Mouse (Mus musculus) kidney, adult 11 months (tissue): Measurements from ENCODE around the gene Mrfap1.

ENCODE experiments used
- DNase-seq: peaks from one replicate; pipeline ENCODE4 v3.0.0; 2022

Mrfap1 gene

GRCm38 (mm10) chr5:36778901-36779300, 17.7 kb downstream of the Mrfap1 start:
- no peak for DNase-seq

GRCm38 (mm10) chr5:36777186-36777585, 19.4 kb downstream of the Mrfap1 start:
- DNase-seq = no peak

GRCm38 (mm10) chr5:36776021-36776575, 20.5 kb downstream of the Mrfap1 start:
- no peak for DNase-seq

- no peak for DNase-seq
These were observed 21.3 kb downstream of the Mrfap1 start for GRCm38 (mm10) chr5:36775317-36775716.

GRCm38 (mm10) chr5:36772586-36772985, 24.0 kb downstream of the Mrfap1 start:
- DNase-seq = no peak

- no peak for DNase-seq
These were observed 27.0 kb downstream of the Mrfap1 start for GRCm38 (mm10) chr5:36769603-36770002.

GRCm38 (mm10) chr5:36766958-36767703, 29.4 kb downstream of the Mrfap1 start:
- DNase-seq = no peak

- no peak for DNase-seq
These were observed 36.7 kb downstream of the Mrfap1 start for GRCm38 (mm10) chr5:36759848-36760247.

- no peak for DNase-seq
These were observed 39.5 kb downstream of the Mrfap1 start for GRCm38 (mm10) chr5:36757033-36757432.

- no peak for DNase-seq
These were observed 46.2 kb downstream of the Mrfap1 start for GRCm38 (mm10) chr5:36750119-36751078.

- peak; percentile 91 for DNase-seq
These were observed 48.0 kb downstream of the Mrfap1 start, which contains the start of gene Bloc1s4 for GRCm38 (mm10) chr5:36748536-36749061. Bloc1s4 (minus strand) TSS chr5:36748650.

GRCm38 (mm10) chr5:36747794-36748535, 48.6 kb downstream of the Mrfap1 start:
- no peak for DNase-seq

GRCm38 (mm10) chr5:36747071-36747470, 49.5 kb downstream of the Mrfap1 start:
- DNase-seq = no peak
